Mouse (Mus musculus) c-Kit-positive CD71-positive TER-119-negative erythroid progenitor cells, embryonic 14.5 days (primary cell): ENCODE data around the gene Ecd.

Experiments used
- DNase-seq: peaks from one replicate; pipeline ENCODE4 v3.0.0-alpha.2; 2013; ENCODE audit warnings: low read depth

Ecd gene

GRCm38 (mm10) chr14:20347991-20348541 lies at the start of gene Ecd, which contains the start of gene Fam149b:
TSS of gene Ecd (minus strand) at chr14:20348121.
TSS of gene Fam149b (plus strand) at chr14:20348162.
- peak; percentile 96 for DNase-seq

GRCm38 (mm10) chr14:20397220-20397619 lies 49.3 kb upstream of the Ecd start:
- no peak for DNase-seq

GRCm38 (mm10) chr14:20393205-20393913 lies 45.4 kb upstream of the Ecd start, which contains the start of gene Mrps16:
TSS of gene Mrps16 (minus strand) at chr14:20393634.
- peak; percentile 94 for DNase-seq

- no peak for DNase-seq
These were observed 44.4 kb upstream of the Ecd start for GRCm38 (mm10) chr14:20392326-20392725.

GRCm38 (mm10) chr14:20389446-20390079 lies 41.6 kb upstream of the Ecd start:
- DNase-seq, result no peak

GRCm38 (mm10) chr14:20388441-20389129 lies 40.7 kb upstream of the Ecd start, which contains the start of gene Dnajc9:
TSS of gene Dnajc9 (minus strand) at chr14:20388910.
- DNase-seq, result peak; percentile 83

GRCm38 (mm10) chr14:20379753-20380430 lies 32.0 kb upstream of the Ecd start:
- DNase-seq, result no peak

- no peak for DNase-seq
These were observed 31.2 kb upstream of the Ecd start for GRCm38 (mm10) chr14:20379087-20379640.

GRCm38 (mm10) chr14:20378313-20379061 lies 30.6 kb upstream of the Ecd start:
- no peak for DNase-seq

GRCm38 (mm10) chr14:20377112-20377521 lies 29.2 kb upstream of the Ecd start:
- no peak for DNase-seq

- no peak for DNase-seq
These were observed 23.9 kb upstream of the Ecd start for GRCm38 (mm10) chr14:20371854-20372253.

GRCm38 (mm10) chr14:20370798-20371197 lies 22.9 kb upstream of the Ecd start:
- no peak for DNase-seq

- DNase-seq, result no peak
These were observed 20.4 kb upstream of the Ecd start for GRCm38 (mm10) chr14:20368271-20368670.

GRCm38 (mm10) chr14:20363230-20363629 lies 15.3 kb upstream of the Ecd start:
- DNase-seq, result no peak

- no peak for DNase-seq
These were observed 405 bp downstream of the Ecd start for GRCm38 (mm10) chr14:20347441-20347990.

GRCm38 (mm10) chr14:20345885-20346284 lies 2.0 kb downstream of the Ecd start:
- DNase-seq, result no peak

GRCm38 (mm10) chr14:20340866-20341265 lies 7.1 kb downstream of the Ecd start:
- DNase-seq, result peak; percentile 49

GRCm38 (mm10) chr14:20340149-20340548 lies 7.8 kb downstream of the Ecd start:
- DNase-seq, result peak; percentile 47

GRCm38 (mm10) chr14:20339415-20339814 lies 8.5 kb downstream of the Ecd start:
- no peak for DNase-seq

- no peak for DNase-seq
These were observed 16.6 kb downstream of the Ecd start for GRCm38 (mm10) chr14:20331316-20331715.

GRCm38 (mm10) chr14:20328474-20328873 lies 19.4 kb downstream of the Ecd start:
- no peak for DNase-seq
